Mouse (Mus musculus) liver, postnatal 0 days (tissue): Measurements from ENCODE around the gene Zbtb7b.

ENCODE experiments used
- CTCF ChIP-seq: sonication (generic); IDR thresholded peaks from 2 replicates; pipeline ENCODE4 v1.5.1; 2016; ENCODE audit warnings: antibody characterized with exemption, low read depth
- EP300 ChIP-seq: IDR thresholded peaks from 2 replicates; pipeline ENCODE4 v1.6.1; 2016; ENCODE audit warnings: antibody characterized with exemption, low read depth, mild to moderate bottlenecking

DNA sequence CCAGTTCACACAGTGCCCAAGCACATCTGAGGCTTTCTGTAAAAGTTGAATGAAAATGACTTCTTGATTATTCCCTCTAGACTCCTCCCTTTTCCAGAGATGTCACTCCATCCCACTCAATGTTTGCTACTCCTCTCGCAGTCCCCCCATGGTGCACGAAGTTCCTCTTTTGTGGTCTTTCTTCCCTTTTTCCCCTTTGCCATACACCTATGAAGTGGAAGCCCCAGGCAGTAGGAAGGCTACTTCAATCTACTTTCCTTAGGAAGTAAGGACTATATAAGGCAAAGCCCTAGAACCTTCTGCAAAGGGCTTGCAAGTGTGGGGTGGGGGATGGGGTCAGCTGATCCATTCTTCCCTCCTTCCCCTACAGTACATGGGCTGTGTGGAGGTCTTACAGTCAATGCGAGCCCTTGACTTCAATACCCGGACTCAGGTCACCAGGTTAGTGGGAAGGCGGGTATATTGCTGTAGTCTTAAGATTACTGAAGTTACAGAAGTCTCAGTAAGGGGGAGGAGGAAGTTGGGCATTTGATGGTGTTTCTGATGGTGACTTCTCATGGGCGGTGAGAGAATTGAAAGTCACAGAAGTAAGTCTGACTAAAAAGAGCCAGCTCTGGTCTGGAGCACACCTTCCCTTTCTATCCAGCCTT, 28.1 kb upstream of the Zbtb7b start:
- TF ChIP-seq CTCF (no peak), EP300 (no peak)
